20 mouse cellular contexts compared by ENCODE assay signal in genomic region chr4:50160893-50161292, GRCm38 (mm10).
DNase-seq lines count a peak whose midpoint lies in the region; ATAC-seq and TF ChIP-seq lines count a peak whose summit lies in the region.
"Had no signal": no experiment of that assay in that cellular context is flagged by ENCODE, and none has a peak within 500 bp of the region (broad histone marks: within the 10 kb centered on the region; RNA-seq: fewer than 3 reads in every experiment).

No protein-coding gene starts in this region.

- no peak overlapping the region for H3K27ac ChIP-seq in embryonic facial prominence, embryonic 11.5 days (replicated peaks; ENCODE audit: low read depth, low read length)
- no peak overlapping the region for H3K27ac ChIP-seq in embryonic facial prominence, embryonic 10.5 days (replicated peaks)
- H3K27ac ChIP-seq in kidney, adult 2 months (ENCODE audit: insufficient read depth, low read depth, low read length): no peak overlapping the region
- no peak overlapping the region for H3K27ac ChIP-seq in kidney, embryonic 16.5 days (ENCODE audit: low read length)
- H3K27ac ChIP-seq in midbrain, embryonic 14.5 days (replicated peaks; ENCODE audit: low read depth, low read length): no peak overlapping the region
- no peak overlapping the region for H3K27ac ChIP-seq in midbrain, embryonic 11.5 days (ENCODE audit: low read depth, low read length)
- H3K27ac ChIP-seq: forebrain, embryonic 10.5 days; heart, embryonic 10.5 days; hindbrain, embryonic 12.5 days; intestine, embryonic 15.5 days; liver, embryonic 14.5 days; midbrain, embryonic 12.5 days had no signal

- no peak overlapping the region for H3K9ac ChIP-seq in embryonic facial prominence, embryonic 11.5 days (replicated peaks; ENCODE audit: low read length)
- no peak overlapping the region for H3K9ac ChIP-seq in kidney, embryonic 16.5 days (replicated peaks; ENCODE audit: low read length)
- H3K9ac ChIP-seq in midbrain, embryonic 14.5 days (replicated peaks; ENCODE audit: low read length): no peak overlapping the region
- no peak overlapping the region for H3K9ac ChIP-seq in midbrain, embryonic 11.5 days (ENCODE audit: low read length)
- H3K9ac ChIP-seq: hindbrain, embryonic 12.5 days; intestine, embryonic 15.5 days; liver, embryonic 14.5 days; midbrain, embryonic 12.5 days had no signal

- no peaks in the 10 kb centered on the region for H3K9me3 ChIP-seq in embryonic facial prominence, embryonic 11.5 days (replicated peaks; ENCODE audit: control insufficient read depth, low read length)
- no peaks in the 10 kb centered on the region for H3K9me3 ChIP-seq in embryonic facial prominence, embryonic 10.5 days
- no peaks in the 10 kb centered on the region for H3K9me3 ChIP-seq in kidney, embryonic 16.5 days (ENCODE audit: low read length)
- no peaks in the 10 kb centered on the region for H3K9me3 ChIP-seq in midbrain, embryonic 14.5 days (ENCODE audit: control insufficient read depth, low read length)
- no peaks in the 10 kb centered on the region for H3K9me3 ChIP-seq in midbrain, embryonic 11.5 days (ENCODE audit: control insufficient read depth, low read length)
- H3K9me3 ChIP-seq: forebrain, embryonic 10.5 days; heart, embryonic 10.5 days; hindbrain, embryonic 12.5 days; intestine, embryonic 15.5 days; midbrain, embryonic 12.5 days had no signal

- peak; percentile 1 for DNase-seq in embryonic facial prominence, embryonic 11.5 days (ENCODE audit: low spot score)
- DNase-seq in embryonic facial prominence, embryonic 10.5 days (ENCODE audit: low spot score): no peak
- peak; percentile 15 for DNase-seq in kidney, adult 2 months
- DNase-seq in midbrain, embryonic 14.5 days: peak; percentile 26
- DNase-seq in midbrain, embryonic 11.5 days (ENCODE audit: low spot score, missing footprints): no peak
- DNase-seq in brain, embryonic 14.5 days (ENCODE audit: low read depth): peak; percentile 34
- DNase-seq in spleen, postnatal 36 days (ENCODE audit: low spot score in 2 of 2): no peak
- DNase-seq: adrenal gland, adult 8-10 months; cerebellum, adult 11 months; gastrocnemius, postnatal 25 days; kidney, postnatal 10 days; right cerebral cortex, postnatal 14 days had no signal

- TF ChIP-seq CTCF in kidney, adult 2 months (conservative IDR thresholded peaks at IDR 0.05; ENCODE audit: insufficient read depth, insufficient read length, low read depth, low read length): no peak
- no peak for TF ChIP-seq CTCF in brain, embryonic 14.5 days (IDR thresholded peaks at IDR 0.05; ENCODE audit: borderline replicate concordance, extremely low read depth, insufficient read depth, insufficient read length)

- H3K27me3 ChIP-seq in embryonic facial prominence, embryonic 11.5 days (ENCODE audit: control insufficient read depth, insufficient read depth, low read length): no peaks in the 10 kb centered on the region
- no peaks in the 10 kb centered on the region for H3K27me3 ChIP-seq in embryonic facial prominence, embryonic 10.5 days (replicated peaks; ENCODE audit: low read depth, poor library complexity, severe bottlenecking)
- no peaks in the 10 kb centered on the region for H3K27me3 ChIP-seq in kidney, adult 2 months (replicated peaks; ENCODE audit: control insufficient read depth, insufficient read depth, low read length)
- H3K27me3 ChIP-seq in kidney, embryonic 16.5 days (ENCODE audit: insufficient read depth, low read length): no peaks in the 10 kb centered on the region
- no peaks in the 10 kb centered on the region for H3K27me3 ChIP-seq in midbrain, embryonic 14.5 days (ENCODE audit: control insufficient read depth, insufficient read depth, low read length)
- no peaks in the 10 kb centered on the region for H3K27me3 ChIP-seq in midbrain, embryonic 11.5 days (ENCODE audit: control insufficient read depth, insufficient read depth, low read length)
- H3K27me3 ChIP-seq: hindbrain, embryonic 12.5 days; intestine, embryonic 15.5 days; midbrain, embryonic 12.5 days had no signal

- TF ChIP-seq POLR2A in kidney, adult 2 months (IDR thresholded peaks at IDR 0.05; ENCODE audit: low read depth, low read length): no peak
- no peak for TF ChIP-seq POLR2A in brain, embryonic 14.5 days (IDR thresholded peaks at IDR 0.05; ENCODE audit: borderline replicate concordance, extremely low read depth, insufficient read depth, insufficient read length, poor library complexity, severe bottlenecking)

- no peak for ATAC-seq in embryonic facial prominence, embryonic 11.5 days (replicated peaks; ENCODE audit: insufficient number of reproducible peaks, low FRiP score, low TSS enrichment, low read depth)
- no peak for ATAC-seq in kidney, embryonic 16.5 days (ENCODE audit: low FRiP score, low TSS enrichment)
- ATAC-seq in midbrain, embryonic 14.5 days (ENCODE audit: low FRiP score, low TSS enrichment): no peak
- ATAC-seq in midbrain, embryonic 11.5 days (ENCODE audit: low FRiP score): no peak
- ATAC-seq: intestine, embryonic 15.5 days had no signal

- H3K4me1 ChIP-seq in embryonic facial prominence, embryonic 11.5 days (ENCODE audit: control insufficient read depth, insufficient read depth, low read length): no peaks in the 10 kb centered on the region
- H3K4me1 ChIP-seq in embryonic facial prominence, embryonic 10.5 days: no peaks in the 10 kb centered on the region
- H3K4me1 ChIP-seq in kidney, adult 2 months (ENCODE audit: control insufficient read depth, insufficient read depth, low read length): no peaks in the 10 kb centered on the region
- H3K4me1 ChIP-seq in kidney, embryonic 16.5 days (ENCODE audit: insufficient read depth, low read length): no peaks in the 10 kb centered on the region
- H3K4me1 ChIP-seq in midbrain, embryonic 14.5 days (ENCODE audit: control insufficient read depth, insufficient read depth, low read length): no peaks in the 10 kb centered on the region
- no peaks in the 10 kb centered on the region for H3K4me1 ChIP-seq in midbrain, embryonic 11.5 days (ENCODE audit: control insufficient read depth, insufficient read depth, low read length)
- H3K4me1 ChIP-seq: forebrain, embryonic 10.5 days; heart, embryonic 10.5 days; hindbrain, embryonic 12.5 days; intestine, embryonic 15.5 days; midbrain, embryonic 12.5 days had no signal

- H3K4me2 ChIP-seq in embryonic facial prominence, embryonic 11.5 days (ENCODE audit: low read depth, low read length): no peak overlapping the region
- no peak overlapping the region for H3K4me2 ChIP-seq in kidney, embryonic 16.5 days (replicated peaks; ENCODE audit: low read depth, low read length)
- H3K4me2 ChIP-seq in midbrain, embryonic 14.5 days (ENCODE audit: low read length): no peak overlapping the region
- H3K4me2 ChIP-seq in midbrain, embryonic 11.5 days: no peak overlapping the region
- H3K4me2 ChIP-seq: hindbrain, embryonic 12.5 days; intestine, embryonic 15.5 days; midbrain, embryonic 12.5 days had no signal

- H3K4me3 ChIP-seq in embryonic facial prominence, embryonic 11.5 days (ENCODE audit: low read depth, low read length): no peak overlapping the region
- H3K4me3 ChIP-seq in embryonic facial prominence, embryonic 10.5 days: no peak overlapping the region
- no peak overlapping the region for H3K4me3 ChIP-seq in kidney, adult 2 months (ENCODE audit: insufficient read depth, low read depth, low read length)
- H3K4me3 ChIP-seq in kidney, embryonic 16.5 days (ENCODE audit: low read length): no peak overlapping the region
- H3K4me3 ChIP-seq in midbrain, embryonic 14.5 days (replicated peaks; ENCODE audit: low read depth, low read length): no peak overlapping the region
- no peak overlapping the region for H3K4me3 ChIP-seq in midbrain, embryonic 11.5 days (ENCODE audit: low read depth, low read length)
- H3K4me3 ChIP-seq: forebrain, embryonic 10.5 days; heart, embryonic 10.5 days; hindbrain, embryonic 12.5 days; intestine, embryonic 15.5 days; midbrain, embryonic 12.5 days; myocyte had no signal

- WGBS in embryonic facial prominence, embryonic 11.5 days: 76% methylated on average over 2 of the region's 2 CpGs
- 69% methylated on average over 2 of the region's 2 CpGs for WGBS in embryonic facial prominence, embryonic 10.5 days
- WGBS in kidney, adult 2 months: 56% methylated on average over 2 of the region's 2 CpGs
- 54% methylated on average over 2 of the region's 2 CpGs for WGBS in kidney, embryonic 16.5 days
- 77% methylated on average over 2 of the region's 2 CpGs for WGBS in midbrain, embryonic 14.5 days
- WGBS in midbrain, embryonic 11.5 days: 75% methylated on average over 2 of the region's 2 CpGs

- H3K36me3 ChIP-seq in embryonic facial prominence, embryonic 11.5 days (replicated peaks; ENCODE audit: control insufficient read depth, insufficient read depth, low read depth, low read length): no peaks in the 10 kb centered on the region
- no peaks in the 10 kb centered on the region for H3K36me3 ChIP-seq in embryonic facial prominence, embryonic 10.5 days (replicated peaks)
- no peaks in the 10 kb centered on the region for H3K36me3 ChIP-seq in kidney, adult 2 months (ENCODE audit: control insufficient read depth, insufficient read depth, low read length)
- no peaks in the 10 kb centered on the region for H3K36me3 ChIP-seq in kidney, embryonic 16.5 days (ENCODE audit: insufficient read depth, low read length)
- no peaks in the 10 kb centered on the region for H3K36me3 ChIP-seq in midbrain, embryonic 14.5 days (ENCODE audit: control insufficient read depth, insufficient read depth, low read length)
- H3K36me3 ChIP-seq in midbrain, embryonic 11.5 days (ENCODE audit: control insufficient read depth, insufficient read depth, low read length): no peaks in the 10 kb centered on the region
- H3K36me3 ChIP-seq: forebrain, embryonic 10.5 days; heart, embryonic 10.5 days; hindbrain, embryonic 12.5 days; intestine, embryonic 15.5 days; midbrain, embryonic 12.5 days had no signal

Comparison
In these comparisons a context has a peak if more than half of its experiments do, and no peak if none do; other contexts are left out.
1. DNase-seq: peak in embryonic facial prominence, embryonic 11.5 days (single experiment), kidney, adult 2 months (single experiment), midbrain, embryonic 14.5 days (single experiment) and brain, embryonic 14.5 days (single experiment); none in embryonic facial prominence, embryonic 10.5 days (single experiment), midbrain, embryonic 11.5 days (single experiment) and spleen, postnatal 36 days (0 of 2).